Mouse (Mus musculus) midbrain, embryonic 16.5 days (tissue): ENCODE results near the gene Siglecg. TPM values are rescaled to one million over a fixed set of nuclear protein-coding genes. Genes with fewer than 3 reads are reported as not detected.
"Not testable (repeated sequence)": the region's sequence is repeated elsewhere in the genome, so short reads cannot be mapped to it uniquely, and the experiment has no call there.

Source experiments
- ATAC-seq: fragments of 200-750 bp; cut with Nextera tagmentation; 2 replicates; pipeline ENCODE4 v1.8.0; 2017; ENCODE audit warnings: moderate TSS enrichment
- H3K27ac ChIP-seq: fragments of 300-500 bp; sonication (generic); 2 replicates; pipeline ENCODE4 v1.5.1; 2014; ENCODE audit warnings: mild to moderate bottlenecking, low read length, mixed read lengths
- H3K27me3 ChIP-seq: fragments of 300-500 bp; sonication (generic); 2 replicates; pipeline ENCODE4 v1.6.1; 2014; ENCODE audit warnings: low read depth, low read length, mixed read lengths; ENCODE audit not compliant: control insufficient read depth, insufficient read depth
- H3K36me3 ChIP-seq: fragments of 300-500 bp; sonication (generic); 2 replicates; pipeline ENCODE4 v1.6.1; 2014; ENCODE audit warnings: mild to moderate bottlenecking, low read length, moderate library complexity, mixed read lengths; ENCODE audit not compliant: control insufficient read depth, insufficient read depth
- H3K4me1 ChIP-seq: fragments of 300-500 bp; sonication (generic); 2 replicates; pipeline ENCODE4 v1.6.1; 2014; ENCODE audit warnings: mild to moderate bottlenecking, low read length, mixed read lengths; ENCODE audit not compliant: control insufficient read depth, insufficient read depth
- H3K4me2 ChIP-seq: fragments of 300-500 bp; sonication (generic); 2 replicates; pipeline ENCODE4 v1.6.1; 2014; ENCODE audit warnings: mild to moderate bottlenecking, low read length, mixed read lengths
- H3K4me3 ChIP-seq: fragments of 300-500 bp; sonication (generic); 2 replicates; pipeline ENCODE4 v1.5.1; 2014; ENCODE audit warnings: low read depth, mild to moderate bottlenecking, low read length, moderate library complexity, mixed read lengths
- H3K9ac ChIP-seq: fragments of 300-500 bp; sonication (generic); 2 replicates; pipeline ENCODE4 v1.6.1; 2014; ENCODE audit warnings: low read depth, low read length, mixed read lengths
- H3K9me3 ChIP-seq: fragments of 300-500 bp; sonication (generic); replicated peaks from 2 replicates; pipeline ENCODE4 v1.6.1; 2014; ENCODE audit warnings: mild to moderate bottlenecking, low read length, mixed read lengths; ENCODE audit not compliant: control insufficient read depth, poor library complexity, severe bottlenecking
- WGBS: fragments of 180-500 bp; shearing (Covaris S2); extraction: QIAGEN DNeasy Blood & Tissue Kit; methylation state at CpG from one replicate; pipeline ENCODE4 v1.1.7; 2014; 5-methylcytosine and 5-hydroxymethylcytosine counted together
- polyA plus RNA-seq: library from polyadenylated mRNA; unstranded; fragments of >200 nt; fragmentation: Nextera tagmentation; extraction: Ambion mirVana; gene quantifications from 2 replicates; pipeline ENCODE4 v1.2.1, GENCODE M21; 2015

The Siglecg gene
- polyA plus RNA-seq, 1 experiment from 2014 or later: not detected

GRCm38 (mm10) chr7:43409084-43409483 is 1.1 kb downstream of the Siglecg start:
- no peaks in the 10 kb centered on the region for H3K9me3 ChIP-seq
- no peak overlapping the region for H3K4me2 ChIP-seq
- no peak for ATAC-seq
- no peak overlapping the region for H3K27ac ChIP-seq
- no peaks in the 10 kb centered on the region for H3K4me1 ChIP-seq
- no peak overlapping the region for H3K9ac ChIP-seq
- H3K27me3 ChIP-seq: no peaks in the 10 kb centered on the region
- WGBS: 79% methylated on average over 3 of the region's 3 CpGs
- no peak overlapping the region for H3K4me3 ChIP-seq
- no peaks in the 10 kb centered on the region for H3K36me3 ChIP-seq

GRCm38 (mm10) chr7:43411724-43412123 is 3.7 kb downstream of the Siglecg start:
- not testable (repeated sequence) for H3K4me2 ChIP-seq, H3K27ac ChIP-seq, H3K4me3 ChIP-seq, H3K4me1 ChIP-seq, ATAC-seq, H3K27me3 ChIP-seq, H3K9ac ChIP-seq, H3K9me3 ChIP-seq, H3K36me3 ChIP-seq
- 61% methylated on average over 3 of the region's 4 CpGs for WGBS

GRCm38 (mm10) chr7:43417298-43417697 is 9.3 kb downstream of the Siglecg start:
- 84% methylated on average over 10 of the region's 10 CpGs for WGBS
- no peaks in the 10 kb centered on the region for H3K36me3 ChIP-seq

GRCm38 (mm10) chr7:43422995-43423617 is 15.1 kb downstream of the Siglecg start:
- peak; percentile 94 for ATAC-seq
- H3K36me3 ChIP-seq: no peaks in the 10 kb centered on the region
- peak overlapping the region; percentile 30 for H3K4me2 ChIP-seq
- H3K4me1 ChIP-seq: no peaks in the 10 kb centered on the region
- H3K27me3 ChIP-seq: no peaks in the 10 kb centered on the region
- no peak overlapping the region for H3K4me3 ChIP-seq
- no peak overlapping the region for H3K9ac ChIP-seq
- H3K9me3 ChIP-seq: no peaks in the 10 kb centered on the region
- 7% methylated on average over 11 of the region's 11 CpGs for WGBS
- no peak overlapping the region for H3K27ac ChIP-seq

More at GRCm38 (mm10) chr7:43417298-43417697, 9.3 kb downstream of the Siglecg start:
- Histone ChIP-seq H3K27ac (no peak overlapping the region), H3K9ac (no peak overlapping the region), H3K27me3 (no peaks in the 10 kb centered on the region), H3K4me1 (no peaks in the 10 kb centered on the region), H3K4me3 (no peak overlapping the region), H3K9me3 (no peaks in the 10 kb centered on the region), H3K4me2 (no peak overlapping the region)
- ATAC-seq: no peak

GRCm38 (mm10) chr7:43423991-43424625 is 16.1 kb downstream of the Siglecg start:
- Histone ChIP-seq H3K4me3 (no peak overlapping the region), H3K36me3 (no peaks in the 10 kb centered on the region), H3K4me2 (no peak overlapping the region), H3K9ac (no peak overlapping the region), H3K9me3 (no peaks in the 10 kb centered on the region), H3K27ac (no peak overlapping the region), H3K27me3 (no peaks in the 10 kb centered on the region), H3K4me1 (no peaks in the 10 kb centered on the region)
- no peak for ATAC-seq
- 48% methylated on average over 3 of the region's 3 CpGs for WGBS

GRCm38 (mm10) chr7:43427406-43427805 is 19.4 kb downstream of the Siglecg start, which contains the start of gene Lim2:
Lim2 (plus strand) TSS chr7:43427670.
- H3K4me3 ChIP-seq: no peak within 1 kb of the TSS
- 95% methylated on average over 8 of the region's 8 CpGs for WGBS
- no peaks in the 10 kb centered on the region for H3K9me3 ChIP-seq
- H3K9ac ChIP-seq: no peak within 1 kb of the TSS
- H3K4me1 ChIP-seq: no peaks in the 10 kb centered on the region
- H3K27me3 ChIP-seq: no peaks in the 10 kb centered on the region
- no peaks in the 10 kb centered on the region for H3K36me3 ChIP-seq
- no peak within 1 kb of the TSS for H3K27ac ChIP-seq
- no peak for ATAC-seq
- H3K4me2 ChIP-seq: no peak within 1 kb of the TSS

GRCm38 (mm10) chr7:43429500-43429899 is 21.5 kb downstream of the Siglecg start:
- H3K9me3 ChIP-seq: no peaks in the 10 kb centered on the region
- no peaks in the 10 kb centered on the region for H3K36me3 ChIP-seq
- H3K4me2 ChIP-seq: no peak overlapping the region
- H3K27ac ChIP-seq: no peak overlapping the region
- H3K4me1 ChIP-seq: no peaks in the 10 kb centered on the region
- no peaks in the 10 kb centered on the region for H3K27me3 ChIP-seq
- WGBS: 54% methylated on average over 4 of the region's 4 CpGs
- no peak for ATAC-seq
- no peak overlapping the region for H3K4me3 ChIP-seq
- no peak overlapping the region for H3K9ac ChIP-seq

GRCm38 (mm10) chr7:43432891-43433290 is 24.9 kb downstream of the Siglecg start:
- Histone ChIP-seq H3K4me2 (no peak overlapping the region), H3K9me3 (no peaks in the 10 kb centered on the region), H3K27me3 (no peaks in the 10 kb centered on the region), H3K4me1 (no peaks in the 10 kb centered on the region), H3K4me3 (no peak overlapping the region), H3K9ac (no peak overlapping the region), H3K27ac (no peak overlapping the region), H3K36me3 (no peaks in the 10 kb centered on the region)
- ATAC-seq: no peak
- 76% methylated on average over 4 of the region's 4 CpGs for WGBS

- Histone ChIP-seq H3K4me2 (no peak overlapping the region), H3K4me1 (no peaks in the 10 kb centered on the region), H3K9me3 (no peaks in the 10 kb centered on the region), H3K36me3 (no peaks in the 10 kb centered on the region), H3K27ac (no peak overlapping the region), H3K27me3 (no peaks in the 10 kb centered on the region), H3K4me3 (no peak overlapping the region), H3K9ac (no peak overlapping the region)
- WGBS: 82% methylated on average over 5 of the region's 5 CpGs
- ATAC-seq: no peak
Observed at GRCm38 (mm10) chr7:43434676-43435075, 26.7 kb downstream of the Siglecg start.
